Mouse (Mus musculus) ES-E14 (cell line): ENCODE measurements at regions not wholly inside any gene's neighbourhood (a gene's known extent, or its start where the extent isn't known, plus 50 kb on each side); places are given as distances from the start of the nearest gene placed in this dataset.

Experiments used
- CHD2 ChIP-seq: IDR thresholded peaks from 2 replicates; pipeline ENCODE4 v1.6.1; 2014; ENCODE audit warnings: mild to moderate bottlenecking, low read depth, low read length, inconsistent platforms
- HCFC1 ChIP-seq: IDR thresholded peaks from 2 replicates; pipeline ENCODE4 v1.6.1; 2012; ENCODE audit warnings: low read length, inconsistent platforms, borderline replicate concordance; ENCODE audit not compliant: insufficient read depth
- MAFK ChIP-seq: IDR thresholded peaks from 2 replicates; pipeline ENCODE4 v1.6.1; 2014; ENCODE audit warnings: mild to moderate bottlenecking, low read depth, low read length, inconsistent platforms; ENCODE audit not compliant: insufficient read depth
- ZC3H11A ChIP-seq: IDR thresholded peaks from 2 replicates; pipeline ENCODE4 v1.6.1; 2012; ENCODE audit warnings: low read depth, mild to moderate bottlenecking, inconsistent platforms, low read length, borderline replicate concordance
- ZNF384 ChIP-seq: IDR thresholded peaks from 2 replicates; pipeline ENCODE4 v1.6.1; 2012; ENCODE audit warnings: low read depth, low read length, inconsistent platforms

DNA sequence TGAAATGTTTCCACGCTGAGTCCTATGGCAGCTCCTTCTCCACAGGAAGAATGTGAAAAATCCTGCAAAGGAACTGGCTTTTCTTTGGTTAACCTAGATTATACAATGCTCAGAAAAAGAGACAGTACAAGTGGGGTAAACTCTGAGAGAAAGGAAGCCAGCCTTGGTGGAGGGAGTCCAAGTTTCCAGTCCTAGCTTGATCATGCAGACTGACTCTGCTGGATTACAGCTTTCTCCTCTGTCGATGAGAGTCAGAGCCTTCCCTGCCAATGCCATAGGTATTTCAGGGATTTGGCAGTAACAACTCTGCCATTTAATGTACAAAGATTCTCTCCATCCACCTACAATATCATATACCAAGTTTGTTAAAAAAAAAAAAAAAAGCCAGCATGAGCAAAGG lies 343.3 kb downstream of the Kcnj2 start:
- no peak for TF ChIP-seq CHD2
- no peak for TF ChIP-seq HCFC1
- no peak for TF ChIP-seq ZC3H11A
- no peak for TF ChIP-seq ZNF384
- no peak for TF ChIP-seq MAFK
